Mouse (Mus musculus) C2C12 (cell line): ENCODE results near the gene Vwa3b. TPM values are rescaled to one million over a fixed set of nuclear protein-coding genes. Genes with fewer than 3 reads are reported as not detected.

Experiments used
- H3K27me3 ChIP-seq: one replicate; pipeline ENCODE4 v1.6.1; 2011; ENCODE audit not compliant: control insufficient read depth, insufficient read depth, insufficient read length
- H3K36me3 ChIP-seq: one replicate; pipeline ENCODE4 v1.6.1; 2011; ENCODE audit not compliant: control insufficient read depth, insufficient read depth
- H3K4me3 ChIP-seq: one replicate; pipeline ENCODE4 v1.5.1; 2011; ENCODE audit warnings: mild to moderate bottlenecking, control low read depth; ENCODE audit not compliant: poor library complexity, insufficient read depth, severe bottlenecking
- H3K79me2 ChIP-seq: one replicate; pipeline ENCODE4 v1.6.1; 2011; ENCODE audit not compliant: control insufficient read depth, insufficient read depth
- H3K79me3 ChIP-seq: one replicate; pipeline ENCODE4 v1.6.1; 2011; ENCODE audit warnings: low read depth, control low read depth
- H3ac ChIP-seq: one replicate; pipeline ENCODE3; 2011; ENCODE audit warnings: low read depth; ENCODE audit not compliant: control insufficient read depth, insufficient read length
- CEBPB ChIP-seq: IDR thresholded peaks from one replicate; pipeline ENCODE4 v1.6.1; 2011; ENCODE audit warnings: low read depth, mild to moderate bottlenecking, control low read depth, moderate library complexity
- CTCF ChIP-seq: IDR thresholded peaks from one replicate; pipeline ENCODE4 v1.5.1; 2011; ENCODE audit not compliant: control insufficient read depth, insufficient read depth, insufficient read length
- FOSL1 ChIP-seq: IDR thresholded peaks from one replicate; pipeline ENCODE4 v1.8.0; 2011; ENCODE audit warnings: mild to moderate bottlenecking, low read length; ENCODE audit not compliant: poor library complexity, insufficient read depth, severe bottlenecking
- MAX ChIP-seq: IDR thresholded peaks from one replicate; pipeline ENCODE4 v1.6.1; 2011; ENCODE audit warnings: mild to moderate bottlenecking, control low read depth
- MYOD1 ChIP-seq: IDR thresholded peaks from one replicate; pipeline ENCODE4 v1.6.1; 2011; ENCODE audit warnings: low read depth; ENCODE audit not compliant: control insufficient read depth, insufficient read length
- MYOG ChIP-seq: IDR thresholded peaks from one replicate; pipeline ENCODE4 v1.6.1; 2011; ENCODE audit not compliant: control insufficient read depth, insufficient read length; ENCODE audit errors: extremely low read depth
- USF1 ChIP-seq: IDR thresholded peaks from one replicate; pipeline ENCODE4 v1.6.1; 2011; ENCODE audit warnings: low read depth, mild to moderate bottlenecking, control low read depth, moderate library complexity
- long read RNA-seq, 2 experiments: library from polyadenylated mRNA; unstranded; transcript quantifications; one replicate each; pipeline ENCODE4 v2.0.0; 2019 to 2020
- polyA plus RNA-seq: library from polyadenylated mRNA; unstranded; fragments of >200 nt; fragmentation: generic; extraction: Trizol; gene quantifications from one replicate; pipeline ENCODE4 v1.2.1, GENCODE M21; 2012; ENCODE audit warnings: missing spikeins

Vwa3b gene
- polyA plus RNA-seq = not detected
- long read RNA-seq, experiment 1 = 0 reads
- long read RNA-seq, experiment 2 = 0 reads

DNA sequence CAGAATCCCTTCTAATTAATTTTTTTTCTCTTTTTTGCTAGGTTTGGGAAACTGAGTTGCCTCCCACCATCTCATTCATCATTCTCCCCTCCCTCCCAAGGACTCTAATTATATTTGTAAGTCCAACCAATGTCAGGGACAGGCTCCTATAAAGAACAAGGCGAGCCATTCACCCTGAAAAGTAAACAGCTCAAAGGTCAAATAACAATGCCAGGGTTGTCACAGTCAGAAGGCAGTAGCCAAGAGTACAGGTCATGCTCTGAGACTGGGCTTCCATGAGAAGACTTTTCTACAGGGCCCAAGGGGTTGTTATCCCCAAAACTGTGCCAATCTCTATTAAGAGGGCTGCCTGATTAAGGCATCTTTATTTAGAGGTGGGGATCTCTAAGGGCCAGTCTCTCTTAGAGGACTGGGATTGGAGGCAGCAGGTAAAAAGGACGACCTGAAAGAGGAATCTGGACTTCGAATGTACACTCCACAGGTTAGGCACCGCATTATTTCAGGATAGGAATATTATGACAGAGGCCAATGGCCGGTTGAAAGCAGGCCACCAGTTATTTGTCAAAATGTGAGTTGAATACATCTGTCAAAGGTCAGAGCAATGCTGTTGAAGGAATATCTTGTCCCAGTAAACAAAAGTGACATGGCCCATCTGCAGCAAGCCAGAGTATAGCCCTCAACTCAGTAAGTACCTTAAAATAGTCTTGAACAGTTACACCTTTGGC lies at the start of gene Vwa3b:
Gene Vwa3b (plus strand): TSS at position 635 of the 725 bp plus-strand sequence.
- Histone ChIP-seq H3K4me3 (no peak within 1 kb of the TSS), H3K36me3 (no peaks in the 10 kb centered on the region), H3ac (no peak within 1 kb of the TSS), H3K79me2 (no peaks in the 10 kb centered on the region), H3K79me3 (no peaks in the 10 kb centered on the region), H3K27me3 (no peaks in the 10 kb centered on the region)
- no peak for TF ChIP-seq CTCF
- no peak for TF ChIP-seq USF1
- TF ChIP-seq MYOG = no peak
- no peak for TF ChIP-seq FOSL1
- no peak for TF ChIP-seq MYOD1
- no peak for TF ChIP-seq CEBPB
- TF ChIP-seq MAX = no peak

DNA sequence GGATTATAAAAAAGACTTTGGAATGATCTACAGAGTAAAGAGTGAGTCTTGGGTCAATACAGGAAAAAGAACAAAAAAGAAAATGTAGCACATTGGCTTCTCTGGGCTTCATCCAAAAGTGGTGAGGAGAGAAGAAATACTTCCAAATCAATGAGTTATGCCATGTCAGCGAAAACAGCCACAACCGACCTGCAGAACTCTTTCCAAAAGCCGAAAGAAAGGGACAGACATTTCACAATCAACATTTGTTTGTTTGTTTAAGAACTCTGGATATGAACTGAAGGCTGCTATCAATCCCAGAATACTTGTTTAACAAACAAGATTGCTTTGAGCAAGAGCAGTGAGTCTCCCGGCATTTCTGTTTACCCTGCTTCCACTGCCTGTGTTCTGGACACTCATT lies 49.6 kb upstream of the Vwa3b start:
- Histone ChIP-seq H3K4me3 (no peak overlapping the region), H3ac (no peak overlapping the region), H3K27me3 (no peaks in the 10 kb centered on the region), H3K79me2 (no peaks in the 10 kb centered on the region), H3K79me3 (no peaks in the 10 kb centered on the region), H3K36me3 (no peaks in the 10 kb centered on the region)
- TF ChIP-seq MYOG (no peak), CTCF (no peak), CEBPB (no peak), FOSL1 (no peak), MAX (no peak), MYOD1 (no peak), USF1 (no peak)

DNA sequence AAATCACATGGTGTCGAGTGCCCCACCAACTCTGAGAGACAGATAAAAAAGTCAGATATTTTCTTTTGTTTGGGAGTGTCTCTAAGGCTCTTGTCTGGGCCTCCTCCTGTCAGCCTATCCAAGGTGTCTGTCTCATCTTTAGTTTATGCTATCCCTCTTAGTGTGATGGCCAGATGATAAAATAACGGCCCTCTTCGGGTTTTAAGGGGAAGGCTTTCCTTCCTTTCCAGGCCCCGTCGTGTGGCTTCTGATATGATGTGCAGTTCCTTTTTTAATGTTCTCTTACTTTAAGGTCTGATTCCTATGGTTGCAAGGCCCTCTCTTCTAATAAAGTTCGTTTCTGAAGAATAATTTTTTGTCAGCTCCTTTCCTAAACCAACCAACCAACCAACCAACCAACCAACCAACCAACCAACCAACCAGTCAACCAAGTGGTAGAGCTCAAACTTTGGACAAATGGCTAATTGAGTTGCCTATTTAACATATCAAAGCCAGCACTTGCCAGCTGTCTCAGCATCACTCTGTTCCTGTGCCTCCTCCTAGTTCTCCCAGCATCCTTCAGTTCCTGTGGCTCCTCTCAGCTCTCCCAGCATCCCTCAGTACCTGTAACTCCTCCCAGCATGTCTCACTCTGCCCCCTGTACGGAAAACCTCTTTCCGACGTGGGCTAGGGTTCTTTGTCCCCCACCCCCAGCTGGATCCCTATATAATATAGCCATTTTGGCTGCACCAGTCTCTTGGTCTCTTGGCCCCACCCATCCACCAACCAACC lies 44.0 kb upstream of the Vwa3b start:
- Histone ChIP-seq H3K4me3 (no peak overlapping the region), H3K36me3 (no peaks in the 10 kb centered on the region), H3ac (no peak overlapping the region), H3K79me3 (no peaks in the 10 kb centered on the region), H3K27me3 (peaks cover 6% of the 10 kb centered on the region), H3K79me2 (no peaks in the 10 kb centered on the region)
- no peak for TF ChIP-seq CTCF
- no peak for TF ChIP-seq MAX
- TF ChIP-seq MYOG = no peak
- TF ChIP-seq CEBPB = no peak
- TF ChIP-seq USF1 = no peak

DNA sequence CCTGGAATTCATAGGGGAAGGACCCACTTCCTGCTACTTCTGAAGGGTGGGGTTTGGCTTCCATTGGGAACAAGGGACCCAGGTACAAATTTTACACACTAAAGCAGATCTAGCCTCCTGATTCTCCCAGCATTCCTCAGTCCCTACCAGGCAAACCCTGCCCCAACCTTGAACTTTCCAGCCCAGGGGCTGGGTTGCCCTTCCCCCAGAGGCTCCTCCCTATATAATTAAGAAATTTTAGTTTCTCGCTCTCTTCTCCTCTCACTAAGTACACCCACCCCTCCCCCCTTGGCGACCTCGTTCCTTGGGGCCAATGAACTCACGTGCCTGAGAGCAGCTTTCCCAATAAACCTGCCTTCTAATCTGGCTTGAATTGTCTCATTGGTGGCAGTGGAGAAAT lies 42.6 kb upstream of the Vwa3b start:
- H3K27me3 ChIP-seq = peaks cover 6% of the 10 kb centered on the region
- no peaks in the 10 kb centered on the region for H3K79me3 ChIP-seq
- no peaks in the 10 kb centered on the region for H3K79me2 ChIP-seq
- TF ChIP-seq FOSL1 (no peak), USF1 (no peak), MYOD1 (no peak)
- no peak overlapping the region for H3K4me3 ChIP-seq
- no peak overlapping the region for H3ac ChIP-seq
- no peaks in the 10 kb centered on the region for H3K36me3 ChIP-seq

DNA sequence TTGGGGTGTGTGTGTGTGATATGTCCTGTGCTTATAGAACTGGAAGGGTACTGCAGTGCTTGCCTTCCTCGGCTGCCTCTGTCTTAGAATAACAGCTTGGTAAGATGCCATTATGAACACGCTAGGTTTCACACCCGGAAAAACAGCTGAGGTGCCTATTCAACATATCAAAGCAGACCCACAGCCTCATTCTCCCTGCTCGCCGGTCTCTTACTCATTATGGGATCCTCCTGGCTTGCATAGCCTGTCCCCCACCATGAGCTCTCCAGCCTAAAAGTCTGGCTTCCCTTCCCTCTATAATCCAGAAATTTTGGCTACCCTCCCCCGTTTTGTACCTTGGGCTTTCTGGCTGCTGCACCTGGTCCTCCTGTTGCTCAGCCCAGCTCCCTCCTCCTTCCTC lies 42.0 kb upstream of the Vwa3b start:
- Histone ChIP-seq H3K4me3 (no peak overlapping the region), H3K79me2 (no peaks in the 10 kb centered on the region)

DNA sequence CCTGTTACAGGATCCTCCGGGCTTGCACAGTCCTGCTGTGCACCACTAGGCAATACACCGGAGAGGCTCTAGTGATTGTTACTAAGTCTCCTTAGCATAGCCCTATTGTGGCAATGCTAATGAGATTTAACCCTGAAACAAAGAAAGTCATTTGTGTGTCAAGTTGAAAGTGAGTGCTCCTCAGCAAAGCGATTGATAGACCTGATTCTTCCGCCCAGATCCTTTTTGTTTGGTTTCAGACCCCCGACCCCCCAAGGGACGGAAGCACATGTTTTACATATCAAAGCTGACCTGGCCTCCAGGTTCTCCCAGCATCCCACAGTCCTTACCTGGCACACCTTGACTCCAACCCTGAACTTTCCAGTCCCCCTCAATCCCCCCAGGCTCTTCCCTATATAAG lies 40.5 kb upstream of the Vwa3b start:
- Histone ChIP-seq H3K27me3 (peaks cover 6% of the 10 kb centered on the region), H3K36me3 (no peaks in the 10 kb centered on the region), H3K79me3 (no peaks in the 10 kb centered on the region), H3K79me2 (no peaks in the 10 kb centered on the region), H3ac (no peak overlapping the region), H3K4me3 (no peak overlapping the region)
- TF ChIP-seq MYOG (no peak), USF1 (no peak), CEBPB (no peak), MYOD1 (no peak), MAX (no peak), CTCF (no peak), FOSL1 (no peak)

More for the DNA sequence above, 42.0 kb upstream of the Vwa3b start:
- Histone ChIP-seq H3K27me3 (peaks cover 6% of the 10 kb centered on the region), H3ac (no peak overlapping the region), H3K36me3 (no peaks in the 10 kb centered on the region), H3K79me3 (no peaks in the 10 kb centered on the region)
- no peak for TF ChIP-seq MYOD1
